Mouse (Mus musculus): ENCODE measurements around the gene Wfdc13. TPM values are rescaled to one million over a fixed set of nuclear protein-coding genes. Genes with fewer than 3 reads are reported as not detected.

Wfdc13 gene
- not detected in 2 replicates for total RNA-seq (2015; ENCODE audit: low replicate concordance)
- total RNA-seq (2017; ENCODE audit: low replicate concordance), result not detected in 2 replicates

GRCm38 (mm10) chr2:164684807-164685206 is at the start of gene Wfdc13:
Gene Wfdc13, plus strand, starts transcription at chr2:164685107.
- ATAC-seq (replicated peaks; ENCODE audit: low FRiP score, poor library complexity, severe bottlenecking), result no peak

DNA sequence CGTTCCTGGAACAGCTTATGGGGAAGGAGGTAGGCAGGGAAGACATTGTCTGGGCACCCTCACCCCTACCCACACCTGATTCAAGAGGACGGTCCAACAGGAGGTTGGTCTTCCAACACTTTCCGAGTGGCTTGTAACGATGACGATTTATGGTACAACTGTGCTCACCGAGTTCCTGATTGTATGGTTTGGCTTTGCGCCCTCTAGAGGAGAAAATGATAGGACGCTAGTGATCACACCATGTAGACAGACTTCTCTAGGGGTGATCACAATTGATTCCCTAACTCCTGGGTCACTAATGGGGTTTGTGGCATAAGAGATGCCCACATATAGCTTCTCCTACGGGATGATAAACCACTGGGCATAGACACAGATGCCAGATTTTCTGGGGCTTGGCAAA is 49.6 kb upstream of the Wfdc13 start:
- no peak for ATAC-seq (replicated peaks; ENCODE audit: low FRiP score, poor library complexity, severe bottlenecking)

DNA sequence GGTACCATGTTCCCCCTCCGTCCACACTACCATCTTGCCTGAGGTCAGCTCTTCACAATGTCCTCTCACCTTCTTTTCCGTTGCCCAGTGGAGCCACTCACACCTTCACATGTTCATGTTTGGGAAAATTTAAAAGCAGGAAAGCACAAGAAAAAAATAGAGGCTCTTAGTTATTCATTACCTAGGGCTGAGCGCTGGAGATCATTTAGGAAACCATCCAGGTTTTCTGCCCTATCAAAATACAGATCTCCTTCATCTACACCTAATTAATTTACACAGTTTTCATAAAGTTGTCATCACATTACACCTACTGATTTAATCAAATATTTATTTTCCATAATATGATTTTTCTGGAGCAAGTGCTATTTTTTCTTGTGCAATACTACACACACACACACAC is 46.2 kb upstream of the Wfdc13 start, which contains the start of gene Wfdc16:
Gene Wfdc16, minus strand, starts transcription at position 101 of the 400 bp plus-strand sequence.
- ATAC-seq (replicated peaks; ENCODE audit: low FRiP score, poor library complexity, severe bottlenecking), result no peak

DNA sequence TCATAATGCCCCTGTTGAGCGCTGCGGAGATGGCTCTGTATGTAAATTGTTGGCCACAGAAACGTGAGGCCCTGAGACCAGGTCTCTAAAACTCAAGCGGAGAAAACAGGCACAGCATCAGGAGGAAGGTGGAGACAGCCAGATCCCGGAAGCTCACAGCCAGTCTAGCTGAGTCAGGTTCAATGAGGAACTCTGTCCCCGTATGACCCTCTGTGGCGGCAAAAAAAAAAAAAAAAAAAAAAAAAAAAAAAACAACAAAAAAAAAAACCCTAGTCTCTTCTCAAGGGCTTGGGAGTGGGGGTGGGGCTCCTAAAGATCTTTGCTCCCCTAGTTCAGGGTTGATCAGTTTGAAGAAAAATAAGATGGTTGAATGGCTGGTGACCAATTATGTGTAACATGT is 43.8 kb upstream of the Wfdc13 start:
- ATAC-seq (replicated peaks; ENCODE audit: low FRiP score, poor library complexity, severe bottlenecking), result no peak

- ATAC-seq (replicated peaks; ENCODE audit: low FRiP score, poor library complexity, severe bottlenecking), result no peak
Measured at GRCm38 (mm10) chr2:164641881-164642673, 42.8 kb upstream of the Wfdc13 start.

DNA sequence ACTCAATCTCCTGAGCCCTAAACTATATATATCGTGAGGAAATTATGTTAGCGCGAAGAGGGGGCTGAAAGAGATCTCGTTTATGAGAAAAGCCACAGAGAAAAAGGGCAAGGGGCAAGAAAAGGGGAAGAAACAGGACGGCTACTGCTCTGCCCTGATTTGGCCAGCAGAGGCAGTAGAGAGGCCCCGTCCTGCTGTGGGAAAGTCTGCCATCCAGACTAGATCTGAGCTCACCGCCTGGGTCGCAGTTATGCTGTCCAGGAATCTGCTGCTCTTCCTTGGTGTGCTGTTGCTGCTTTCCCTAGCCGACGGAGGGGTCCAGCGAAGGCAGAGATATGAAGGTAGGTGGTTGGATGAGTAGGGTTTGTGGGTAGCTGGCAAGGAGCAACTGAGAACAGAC is 29.0 kb upstream of the Wfdc13 start, which contains the start of gene Wfdc10:
Gene Wfdc10, plus strand, starts transcription at position 189 of the 400 bp plus-strand sequence.
- peak; percentile 83 for ATAC-seq (replicated peaks; ENCODE audit: low FRiP score, poor library complexity, severe bottlenecking)

DNA sequence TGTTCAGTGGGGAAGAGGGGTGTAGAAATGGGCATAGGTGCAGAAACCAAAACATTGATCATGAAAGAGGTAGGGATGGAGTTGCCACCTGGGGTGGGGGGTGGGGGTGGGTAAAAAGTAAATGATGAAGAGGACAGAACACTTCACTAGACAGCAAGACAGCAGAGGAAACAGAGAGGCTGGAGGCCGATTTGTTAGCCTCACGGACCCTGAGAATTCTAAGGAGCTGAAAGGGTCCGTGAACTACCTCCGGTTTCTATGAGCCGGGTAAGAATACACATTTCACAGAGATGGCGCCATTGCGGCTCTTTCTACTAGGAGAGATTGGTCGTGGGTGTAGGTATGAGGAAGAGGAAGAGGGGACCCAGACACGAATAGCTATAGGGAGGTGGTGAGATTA is 28.4 kb upstream of the Wfdc13 start, which contains the start of gene Wfdc9:
Gene Wfdc9, minus strand, starts transcription at position 101 of the 400 bp plus-strand sequence.
- no peak for ATAC-seq (replicated peaks; ENCODE audit: low FRiP score, poor library complexity, severe bottlenecking)

GRCm38 (mm10) chr2:164664851-164665250 is 20.1 kb upstream of the Wfdc13 start:
- ATAC-seq (replicated peaks; ENCODE audit: low FRiP score, poor library complexity, severe bottlenecking), result no peak

GRCm38 (mm10) chr2:164670261-164670660 is 14.6 kb upstream of the Wfdc13 start:
- ATAC-seq (replicated peaks; ENCODE audit: low FRiP score, poor library complexity, severe bottlenecking), result no peak

GRCm38 (mm10) chr2:164670938-164671337 is 14.0 kb upstream of the Wfdc13 start:
- no peak for ATAC-seq (replicated peaks; ENCODE audit: low FRiP score, poor library complexity, severe bottlenecking)

- ATAC-seq (replicated peaks; ENCODE audit: low FRiP score, poor library complexity, severe bottlenecking), result no peak
Measured at GRCm38 (mm10) chr2:164673987-164674386, 10.9 kb upstream of the Wfdc13 start, which contains the start of gene Wfdc11. Gene Wfdc11, minus strand, starts transcription at chr2:164674087.

- ATAC-seq (replicated peaks; ENCODE audit: low FRiP score, poor library complexity, severe bottlenecking), result no peak
Measured at GRCm38 (mm10) chr2:164676103-164676502, 8.8 kb upstream of the Wfdc13 start.

DNA sequence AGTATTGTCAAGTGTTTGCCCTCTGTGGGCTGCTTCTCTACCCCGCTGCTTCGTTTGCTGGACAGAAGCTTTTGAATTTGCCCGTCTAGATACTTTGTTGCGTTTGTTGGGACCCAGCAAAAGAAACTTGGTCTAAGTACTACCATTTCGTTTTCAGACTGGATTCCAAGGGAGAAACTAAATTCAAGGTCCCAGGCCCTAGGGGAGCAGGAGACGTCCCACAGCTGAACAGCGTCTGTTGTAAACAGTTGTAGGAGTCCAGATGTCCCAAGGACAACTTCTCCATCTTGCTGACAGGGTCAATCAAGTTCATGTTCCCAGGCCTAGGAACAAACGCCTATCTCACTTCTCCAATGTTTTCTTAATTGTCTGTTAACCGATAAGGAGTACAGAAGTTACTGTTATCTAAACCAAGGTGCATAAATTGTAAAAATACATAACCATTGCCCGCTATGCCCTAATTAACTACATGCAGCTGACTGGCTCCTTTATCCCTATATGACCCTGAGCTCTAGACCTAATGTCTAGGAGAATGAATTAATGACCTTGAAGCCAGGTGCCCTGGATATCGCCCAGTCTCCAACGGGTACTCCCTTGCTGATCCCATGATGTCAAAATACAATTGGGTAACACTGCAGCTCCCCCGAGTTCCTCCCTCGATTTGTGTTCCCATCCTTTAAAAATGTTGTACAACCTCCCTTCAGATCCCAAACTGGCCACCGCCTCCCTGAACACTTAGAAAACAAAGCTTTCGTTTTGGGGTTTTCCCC is 7.8 kb upstream of the Wfdc13 start:
- ATAC-seq (replicated peaks; ENCODE audit: low FRiP score, poor library complexity, severe bottlenecking), result no peak

- peak; percentile 73 for ATAC-seq (replicated peaks; ENCODE audit: low FRiP score, poor library complexity, severe bottlenecking)
Measured at GRCm38 (mm10) chr2:164678848-164679625, 5.9 kb upstream of the Wfdc13 start.

- no peak for ATAC-seq (replicated peaks; ENCODE audit: low FRiP score, poor library complexity, severe bottlenecking)
Measured at GRCm38 (mm10) chr2:164679906-164680305, 5.0 kb upstream of the Wfdc13 start.

GRCm38 (mm10) chr2:164698201-164698600 is 13.3 kb downstream of the Wfdc13 start, which contains the start of gene Spint4:
Gene Spint4, plus strand, starts transcription at chr2:164698501.
- ATAC-seq (replicated peaks; ENCODE audit: low FRiP score, poor library complexity, severe bottlenecking), result no peak

DNA sequence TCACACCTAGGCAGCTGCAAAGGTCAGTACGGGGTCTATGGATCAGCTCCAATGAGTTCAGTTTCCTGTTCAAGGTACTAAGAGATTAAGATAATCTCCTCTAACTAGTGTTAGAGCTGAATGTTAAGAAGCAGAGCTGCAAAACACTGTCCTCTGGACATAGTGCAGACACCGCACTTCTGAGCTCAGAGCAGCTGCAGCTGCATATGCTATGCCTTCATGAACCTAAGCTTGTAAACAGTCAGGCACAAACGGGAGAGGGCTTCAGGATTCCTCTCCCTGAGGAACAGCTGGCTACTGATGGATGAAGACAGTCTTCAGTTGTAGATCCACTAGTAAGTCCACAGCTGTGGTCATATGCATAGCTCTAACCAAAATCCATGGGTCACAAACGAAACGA is 16.1 kb downstream of the Wfdc13 start:
- ATAC-seq (replicated peaks; ENCODE audit: low FRiP score, poor library complexity, severe bottlenecking), result no peak

GRCm38 (mm10) chr2:164701761-164702160 is 16.9 kb downstream of the Wfdc13 start:
- no peak for ATAC-seq (replicated peaks; ENCODE audit: low FRiP score, poor library complexity, severe bottlenecking)

- ATAC-seq (replicated peaks; ENCODE audit: low FRiP score, poor library complexity, severe bottlenecking), result no peak
Measured at GRCm38 (mm10) chr2:164704235-164704634, 19.3 kb downstream of the Wfdc13 start.

DNA sequence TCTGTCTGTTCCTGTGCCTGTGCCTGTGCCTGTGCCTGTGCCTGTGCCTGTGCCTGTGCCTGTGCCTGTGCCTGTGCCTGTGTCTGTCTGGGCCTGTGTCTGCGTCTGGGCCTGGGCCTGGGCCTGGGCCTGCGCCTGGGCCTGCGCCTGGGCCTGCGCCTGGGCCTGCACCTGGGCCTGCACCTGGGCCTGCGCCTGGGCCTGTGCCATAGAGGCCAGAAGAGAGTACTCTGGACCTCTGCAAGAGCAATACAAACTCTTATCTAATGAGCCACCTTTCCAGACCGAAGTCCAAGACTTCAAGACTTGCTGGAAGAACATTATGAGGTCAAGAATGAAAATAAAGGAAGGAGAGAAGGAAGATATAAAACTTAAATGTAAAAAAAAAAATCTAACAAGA is 20.4 kb downstream of the Wfdc13 start:
- no peak for ATAC-seq (replicated peaks; ENCODE audit: low FRiP score, poor library complexity, severe bottlenecking)
